Mouse (Mus musculus): ENCODE measurements around the gene Sqstm1. TPM values are rescaled to one million over a fixed set of nuclear protein-coding genes. Genes with fewer than 3 reads are reported as not detected.

Sqstm1 gene
- polyA plus RNA-seq (2012; rRNA removed) = 92.0 and 94.5 TPM in 2 replicates

GRCm38 (mm10) chr11:50210505-50211151, at the start of gene Sqstm1, which contains the start of gene Mgat4b:
Gene Sqstm1, minus strand, starts transcription at chr11:50210827.
Gene Mgat4b, plus strand, starts transcription at chr11:50210890.

GRCm38 (mm10) chr11:50238324-50238723, 27.7 kb upstream of the Sqstm1 start, which contains the start of gene Ltc4s:
Gene Ltc4s, minus strand, starts transcription at chr11:50238616.

GRCm38 (mm10) chr11:50174111-50174729, 36.4 kb downstream of the Sqstm1 start, which contains the start of gene Mrnip:
Gene Mrnip, plus strand, starts transcription at chr11:50174444.

Other genes starting within 250 kb of the Sqstm1 start
- 33.2 and 50.8 TPM in 2 replicates for gene Rnf130, start 185.5 kb downstream of the Sqstm1 start, polyA plus RNA-seq (2012; rRNA removed)
- 29.0 and 34.0 TPM in 2 replicates for gene Tbc1d9b, start 79.4 kb downstream of the Sqstm1 start, polyA plus RNA-seq (2012; rRNA removed)
- 18.4 and 24.0 TPM in 2 replicates for gene Mrnip, start 36.4 kb downstream of the Sqstm1 start, polyA plus RNA-seq (2012; rRNA removed)
- 36.3 and 46.3 TPM in 2 replicates for gene Mgat4b, start 63 bp upstream of the Sqstm1 start, polyA plus RNA-seq (2012; rRNA removed)
- 0.94 and 1.5 TPM in 2 replicates for gene Ltc4s, start 27.8 kb upstream of the Sqstm1 start, polyA plus RNA-seq (2012; rRNA removed)
- gene Maml1, start 81.5 kb upstream of the Sqstm1 start, polyA plus RNA-seq (2012; rRNA removed) = 13.2 and 20.3 TPM in 2 replicates
- 332 and 649 TPM in 2 replicates for gene Canx, start 114.8 kb upstream of the Sqstm1 start, polyA plus RNA-seq (2012; rRNA removed)
- 0.13 TPM in 1 of 2 replicates, not detected in the other for gene Cby3, start 143.6 kb upstream of the Sqstm1 start, polyA plus RNA-seq (2012; rRNA removed)
- 1,227 and 1,800 TPM in 2 replicates for gene Hnrnph1, start 166.2 kb upstream of the Sqstm1 start, polyA plus RNA-seq (2012; rRNA removed)
- 20.2 and 30.0 TPM in 2 replicates for gene Rufy1, start 220.3 kb upstream of the Sqstm1 start, polyA plus RNA-seq (2012; rRNA removed)